Mouse (Mus musculus) right cerebral cortex, postnatal 14 days (tissue): ENCODE results near the gene Gm11559.
"Not testable (repeated sequence)": the region's sequence is repeated elsewhere in the genome, so short reads cannot be mapped to it uniquely, and the experiment has no call there.

ENCODE experiments used
- DNase-seq: peaks from one replicate; pipeline ENCODE4 v3.0.0; 2022

Gm11559 gene

GRCm38 (mm10) chr11:99864176-99864575, at the start of gene Gm11559:
TSS of gene Gm11559 (plus strand) at chr11:99864476.
- DNase-seq: not testable (repeated sequence)

- DNase-seq: not testable (repeated sequence)
Measured at GRCm38 (mm10) chr11:99815566-99815965, 48.7 kb upstream of the Gm11559 start, which contains the start of gene Gm11564. TSS of gene Gm11564 (minus strand) at chr11:99815666.

GRCm38 (mm10) chr11:99837966-99838365, 26.3 kb upstream of the Gm11559 start, which contains the start of gene 2300003K06Rik:
TSS of gene 2300003K06Rik (minus strand) at chr11:99838066.
- DNase-seq: no peak

- no peak for DNase-seq
Measured at GRCm38 (mm10) chr11:99842185-99842584, 22.1 kb upstream of the Gm11559 start.

- DNase-seq: no peak
Measured at GRCm38 (mm10) chr11:99846746-99847145, 17.5 kb upstream of the Gm11559 start.

- DNase-seq: no peak
Measured at GRCm38 (mm10) chr11:99851508-99851907, 12.8 kb upstream of the Gm11559 start, which contains the start of gene Krtap4-16. TSS of gene Krtap4-16 (minus strand) at chr11:99851608.

- DNase-seq: no peak
Measured at GRCm38 (mm10) chr11:99854121-99854520, 10.2 kb upstream of the Gm11559 start.

- DNase-seq: no peak
Measured at GRCm38 (mm10) chr11:99857617-99858016, 6.7 kb upstream of the Gm11559 start, which contains the start of gene Gm11568. TSS of gene Gm11568 (plus strand) at chr11:99857917.

- no peak for DNase-seq
Measured at GRCm38 (mm10) chr11:99858761-99859160, 5.5 kb upstream of the Gm11559 start.

GRCm38 (mm10) chr11:99873089-99873488, 8.8 kb downstream of the Gm11559 start, which contains the start of gene Krtap9-1:
TSS of gene Krtap9-1 (plus strand) at chr11:99873389.
- not testable (repeated sequence) for DNase-seq

- not testable (repeated sequence) for DNase-seq
Measured at GRCm38 (mm10) chr11:99878887-99879286, 14.6 kb downstream of the Gm11559 start, which contains the start of gene Gm11567. TSS of gene Gm11567 (plus strand) at chr11:99879187.

GRCm38 (mm10) chr11:99907620-99908019, 43.3 kb downstream of the Gm11559 start, which contains the start of gene Krtap31-1:
TSS of gene Krtap31-1 (plus strand) at chr11:99907920.
- no peak for DNase-seq

- no peak for DNase-seq
Measured at GRCm38 (mm10) chr11:99914451-99914850, 50.2 kb downstream of the Gm11559 start, which contains the start of gene Gm11565. TSS of gene Gm11565 (plus strand) at chr11:99914751.
